Mouse (Mus musculus) T-helper 2 cell (primary cell): ENCODE measurements around the gene Xndc1.
"Not testable (repeated sequence)": the region's sequence is repeated elsewhere in the genome, so short reads cannot be mapped to it uniquely, and the experiment has no call there.

ENCODE experiments used
- in situ Hi-C: fragments of 300-600 bp; cut with MboI, MseI; formaldehyde crosslinking; loops from one replicate; pipeline ENCODE4 v1.15.1; 2025; ENCODE audit warnings: high pct_unique_total_duplicates

Gene Xndc1

GRCm38 (mm10) chr7:102065046-102065891 lies at the start of gene Xndc1, which contains the start of the genes Rnf121 and Xntrpc:
Gene Xndc1 (plus strand): TSS chr7:102065511.
Gene Rnf121 (minus strand): TSS chr7:102065469.
Gene Xntrpc (plus strand): TSS chr7:102065713.
- in situ Hi-C loops: loop anchor here (10.0 kb wide), 1 partner anchor 130 kb away; the partner anchor contains the start of genes Lrrc51 and Numa1

GRCm38 (mm10) chr7:102016936-102017335 lies 48.4 kb upstream of the Xndc1 start:
- in situ Hi-C loops: no loop called here

- in situ Hi-C loops: no loop called here
Measured at GRCm38 (mm10) chr7:102017452-102017851, 47.9 kb upstream of the Xndc1 start.

GRCm38 (mm10) chr7:102018034-102018433 lies 47.3 kb upstream of the Xndc1 start:
- in situ Hi-C loops: no loop called here

- in situ Hi-C loops: no loop called here
Measured at GRCm38 (mm10) chr7:102018590-102018989, 46.7 kb upstream of the Xndc1 start, which contains the start of gene Il18bp. Gene Il18bp (minus strand): TSS chr7:102018690.

- in situ Hi-C loops: no loop called here
Measured at GRCm38 (mm10) chr7:102019362-102019761, 45.9 kb upstream of the Xndc1 start.

GRCm38 (mm10) chr7:102020934-102021333 lies 44.4 kb upstream of the Xndc1 start:
- in situ Hi-C loops: not testable (repeated sequence)

- in situ Hi-C loops: no loop called here
Measured at GRCm38 (mm10) chr7:102023821-102024220, 41.5 kb upstream of the Xndc1 start.

GRCm38 (mm10) chr7:102025187-102026119 lies 39.9 kb upstream of the Xndc1 start:
- in situ Hi-C loops: loop anchor here (5.0 kb wide), 1 partner anchor 43 kb away; no protein-coding TSS in a partner anchor

- in situ Hi-C loops: loop anchor here (5.0 kb wide), 1 partner anchor 77 kb away; no protein-coding TSS in a partner anchor
Measured at GRCm38 (mm10) chr7:102034904-102035303, 30.4 kb upstream of the Xndc1 start.

- in situ Hi-C loops: loop anchor here (5.0 kb wide), 1 partner anchor 77 kb away; no protein-coding TSS in a partner anchor
Measured at GRCm38 (mm10) chr7:102035534-102035933, 29.8 kb upstream of the Xndc1 start.

GRCm38 (mm10) chr7:102037318-102037717 lies 28.0 kb upstream of the Xndc1 start:
- in situ Hi-C loops: loop anchor here (5.0 kb wide), 1 partner anchor 75 kb away; no protein-coding TSS in a partner anchor

- in situ Hi-C loops: no loop called here
Measured at GRCm38 (mm10) chr7:102042314-102042713, 23.0 kb upstream of the Xndc1 start.

- in situ Hi-C loops: loop anchor here (5.0 kb wide), 1 partner anchor 34 kb away; the partner anchor contains the start of gene Trpc2
Measured at GRCm38 (mm10) chr7:102048524-102048923, 16.8 kb upstream of the Xndc1 start.

GRCm38 (mm10) chr7:102061353-102061752 lies 4.0 kb upstream of the Xndc1 start:
- in situ Hi-C loops: loop anchor here (10.0 kb wide), 1 partner anchor 127 kb away; the partner anchor contains the start of genes Lrrc51 and Numa1

- in situ Hi-C loops: loop anchor here (10.0 kb wide), 1 partner anchor 127 kb away; the partner anchor contains the start of genes Lrrc51 and Numa1
Measured at GRCm38 (mm10) chr7:102062203-102062602, 3.1 kb upstream of the Xndc1 start.

GRCm38 (mm10) chr7:102063891-102064290 lies 1.4 kb upstream of the Xndc1 start:
- in situ Hi-C loops: loop anchor here (10.0 kb wide), 1 partner anchor 129 kb away; the partner anchor contains the start of genes Lrrc51 and Numa1

GRCm38 (mm10) chr7:102064655-102065045 lies 661 bp upstream of the Xndc1 start:
- in situ Hi-C loops: loop anchor here (10.0 kb wide), 1 partner anchor 130 kb away; the partner anchor contains the start of genes Lrrc51 and Numa1

GRCm38 (mm10) chr7:102066363-102066762 lies 1.1 kb downstream of the Xndc1 start:
- in situ Hi-C loops: loop anchor here (10.0 kb wide), 1 partner anchor 132 kb away; the partner anchor contains the start of genes Lrrc51 and Numa1

- in situ Hi-C loops: no loop called here
Measured at GRCm38 (mm10) chr7:102076714-102077296, 11.5 kb downstream of the Xndc1 start.

- in situ Hi-C loops: no loop called here
Measured at GRCm38 (mm10) chr7:102078517-102078916, 13.2 kb downstream of the Xndc1 start.
